Mouse (Mus musculus) stomach, postnatal 0 days (tissue): ENCODE results near the gene Reps2.

Experiments used
- CTCF ChIP-seq: IDR thresholded peaks from 2 replicates; pipeline ENCODE4 v1.5.1; 2016; ENCODE audit warnings: antibody characterized with exemption, low read depth, mild to moderate bottlenecking, moderate library complexity
- EP300 ChIP-seq: optimal IDR thresholded peaks from 2 replicates; pipeline ENCODE3; 2016; ENCODE audit warnings: antibody characterized with exemption

GRCm38 (mm10) chrX:162554513-162554912, 88.9 kb downstream of the Reps2 start:
- TF ChIP-seq CTCF = no peak
- no peak for TF ChIP-seq EP300
